8 mouse cellular contexts compared by ENCODE assay signal in genomic region chr10:78465472-78465871, GRCm38 (mm10). TPM values are rescaled to one million over a fixed set of nuclear protein-coding genes. Genes with fewer than 3 reads are reported as not detected.
A peak's percentile ranks its signal among the peaks of the same experiment; 100 is the strongest.
DNase-seq lines count a peak whose midpoint lies in the region; ATAC-seq lines count a peak whose summit lies in the region.

No protein-coding gene starts in this region.

- WGBS in hindbrain, embryonic 14.5 days = 89% methylated on average over 3 of the region's 3 CpGs
- 88% methylated on average over 3 of the region's 3 CpGs for WGBS in midbrain, embryonic 14.5 days

- no peaks in the 10 kb centered on the region for H3K9me3 ChIP-seq in hindbrain, embryonic 14.5 days (ENCODE audit: control insufficient read depth, low read length)
- no peaks in the 10 kb centered on the region for H3K9me3 ChIP-seq in midbrain, embryonic 14.5 days (ENCODE audit: control insufficient read depth, low read length)

- no peaks in the 10 kb centered on the region for H3K27me3 ChIP-seq in hindbrain, embryonic 14.5 days (ENCODE audit: control insufficient read depth, insufficient read depth, low read length)
- no peaks in the 10 kb centered on the region for H3K27me3 ChIP-seq in midbrain, embryonic 14.5 days (ENCODE audit: control insufficient read depth, insufficient read depth, low read length)

- peak; percentile 42 for DNase-seq in heart, adult 8-10 months (ENCODE audit: low spot score)
- DNase-seq in heart, adult 9 months (ENCODE audit: low spot score in 2 of 2) = no peak
- DNase-seq in MEL-GATA-1-ER (ENCODE audit: extremely low read depth, low read depth) = peak; percentile 88
- DNase-seq in hindbrain, embryonic 14.5 days (ENCODE audit: low spot score) = no peak
- DNase-seq in midbrain, embryonic 14.5 days = no peak
- no peak for DNase-seq in adrenal gland, adult 18-20 months (ENCODE audit: low spot score in 2 of 2)
- DNase-seq in ovary, postnatal 36 days (ENCODE audit: low spot score) = no peak
- no peak for DNase-seq in urinary bladder, postnatal 4 days (ENCODE audit: low spot score in 2 of 2)

- no peak overlapping the region for H3K9ac ChIP-seq in hindbrain, embryonic 14.5 days
- no peak overlapping the region for H3K9ac ChIP-seq in midbrain, embryonic 14.5 days (replicated peaks; ENCODE audit: low read length)

- peaks cover 12% of the 10 kb centered on the region; the same call in 1 of the 2 replicates for H3K4me1 ChIP-seq in hindbrain, embryonic 14.5 days (replicated peaks; ENCODE audit: control insufficient read depth, insufficient read depth, low read length)
- peaks cover 9% of the 10 kb centered on the region for H3K4me1 ChIP-seq in midbrain, embryonic 14.5 days (ENCODE audit: control insufficient read depth, insufficient read depth, low read length)

- 0 out of 2 replicates have a peak overlapping the region, but pooled peaks have one; percentile 62 for H3K4me3 ChIP-seq in hindbrain, embryonic 14.5 days (replicated peaks; ENCODE audit: low read length)
- no peak overlapping the region for H3K4me3 ChIP-seq in midbrain, embryonic 14.5 days (replicated peaks; ENCODE audit: low read depth, low read length)

- no peaks in the 10 kb centered on the region for H3K36me3 ChIP-seq in hindbrain, embryonic 14.5 days (replicated peaks; ENCODE audit: control insufficient read depth, insufficient read depth)
- H3K36me3 ChIP-seq in midbrain, embryonic 14.5 days (ENCODE audit: control insufficient read depth, insufficient read depth, low read length) = no peaks in the 10 kb centered on the region

- H3K27ac ChIP-seq in hindbrain, embryonic 14.5 days = no peak overlapping the region
- no peak overlapping the region for H3K27ac ChIP-seq in midbrain, embryonic 14.5 days (replicated peaks; ENCODE audit: low read depth, low read length)

- no peak for ATAC-seq in hindbrain, embryonic 14.5 days (ENCODE audit: low FRiP score)
- ATAC-seq in midbrain, embryonic 14.5 days (ENCODE audit: low FRiP score, low TSS enrichment) = no peak

- H3K4me2 ChIP-seq in hindbrain, embryonic 14.5 days (replicated peaks) = peak overlapping the region; percentile 99
- H3K4me2 ChIP-seq in midbrain, embryonic 14.5 days (ENCODE audit: low read length) = peak overlapping the region; percentile 99; the same call in 1 of the 2 replicates

RNA-seq across cellular contexts. Expression of gene Pdxk, which starts 0.7 kb away (rescaled TPM):
- 10 to 100 TPM; 12.9 to 14.3 (median 13.4) TPM for total RNA-seq in heart, adult 8-10 months (2022)
- polyA plus RNA-seq in hindbrain, embryonic 14.5 days (2014; fragmentation: Nextera tagmentation; extraction: Ambion mirVana) = 30.0 and 32.9 TPM in 2 replicates
- polyA plus RNA-seq in midbrain, embryonic 14.5 days (2014; fragmentation: Nextera tagmentation; extraction: Ambion mirVana) = 22.6 and 23.7 TPM in 2 replicates
- total RNA-seq in adrenal gland, adult 18-20 months (2021) = 10 to 100 TPM; 25.8 to 35.9 TPM

RNA-seq across cellular contexts. Expression of gene Cstb, which starts 40.0 kb away (rescaled TPM):
- total RNA-seq in heart, adult 8-10 months (2022) = 10 to 100 TPM; 16.4 to 26.2 (median 24.4) TPM
- polyA plus RNA-seq in hindbrain, embryonic 14.5 days (2014; fragmentation: Nextera tagmentation; extraction: Ambion mirVana) = 97.3 and 119 TPM in 2 replicates
- polyA plus RNA-seq in midbrain, embryonic 14.5 days (2014; fragmentation: Nextera tagmentation; extraction: Ambion mirVana) = 100 and 102 TPM in 2 replicates
- total RNA-seq in adrenal gland, adult 18-20 months (2021) = 100 to 1,000 TPM; 317 to 349 TPM

RNA-seq across cellular contexts. Expression of gene Olfr1358, which starts 51.8 kb away (rescaled TPM):
- total RNA-seq in heart, adult 8-10 months (2022) = not detected
- not detected in 2 replicates for polyA plus RNA-seq in hindbrain, embryonic 14.5 days (2014; fragmentation: Nextera tagmentation; extraction: Ambion mirVana)
- not detected in 2 replicates for polyA plus RNA-seq in midbrain, embryonic 14.5 days (2014; fragmentation: Nextera tagmentation; extraction: Ambion mirVana)
- not detected for total RNA-seq in adrenal gland, adult 18-20 months (2021)

RNA-seq across cellular contexts. Expression of gene Rrp1, which starts 52.6 kb away (rescaled TPM):
- 100 to 1,000 TPM in 2 of 4 experiments, 10 to 100 TPM in 2; 87.2 to 106 (median 96.3) TPM for total RNA-seq in heart, adult 8-10 months (2022)
- polyA plus RNA-seq in hindbrain, embryonic 14.5 days (2014; fragmentation: Nextera tagmentation; extraction: Ambion mirVana) = 324 and 336 TPM in 2 replicates
- 305 and 353 TPM in 2 replicates for polyA plus RNA-seq in midbrain, embryonic 14.5 days (2014; fragmentation: Nextera tagmentation; extraction: Ambion mirVana)
- 100 to 1,000 TPM; 255 to 265 TPM for total RNA-seq in adrenal gland, adult 18-20 months (2021)

Comparison
In these comparisons a context has a peak if more than half of its experiments do, and no peak if none do; other contexts are left out.
1. DNase-seq: peak in heart, adult 8-10 months (single experiment) and MEL-GATA-1-ER (single experiment); none in heart, adult 9 months (0 of 2), hindbrain, embryonic 14.5 days (single experiment), midbrain, embryonic 14.5 days (single experiment), adrenal gland, adult 18-20 months (0 of 2), ovary, postnatal 36 days (single experiment) and urinary bladder, postnatal 4 days (0 of 2).
2. RNA of gene Cstb, which starts 40.0 kb away (total RNA-seq): 317 to 349 TPM in adrenal gland, adult 18-20 months; 16.4 to 26.2 TPM in heart, adult 8-10 months; every median in the first group is over 10 times any median in the second.